Mouse (Mus musculus) neural tube, embryonic 15.5 days (tissue): ENCODE measurements around the gene Clpb. TPM values are rescaled to one million over a fixed set of nuclear protein-coding genes. Genes with fewer than 3 reads are reported as not detected.
"Not testable (repeated sequence)": the region's sequence is repeated elsewhere in the genome, so short reads cannot be mapped to it uniquely, and the experiment has no call there.

Source experiments
- ATAC-seq: fragments of 200-750 bp; cut with Nextera tagmentation; 2 replicates; pipeline ENCODE4 v1.8.0; 2017; ENCODE audit warnings: mild to moderate bottlenecking, moderate TSS enrichment, moderate library complexity; ENCODE audit not compliant: low FRiP score
- H3K27ac ChIP-seq: fragments of 300-500 bp; sonication (generic); replicated peaks from 2 replicates; pipeline ENCODE4 v1.5.1; 2015; ENCODE audit warnings: mild to moderate bottlenecking, inconsistent platforms
- H3K27me3 ChIP-seq: fragments of 300-500 bp; sonication (generic); replicated peaks from 2 replicates; pipeline ENCODE4 v1.6.1; 2015; ENCODE audit warnings: inconsistent platforms
- H3K36me3 ChIP-seq: fragments of 300-500 bp; sonication (generic); 2 replicates; pipeline ENCODE4 v1.6.1; 2015; ENCODE audit warnings: inconsistent platforms
- H3K4me1 ChIP-seq: fragments of 300-500 bp; sonication (generic); 2 replicates; pipeline ENCODE4 v1.6.1; 2015; ENCODE audit warnings: inconsistent platforms
- H3K4me2 ChIP-seq: fragments of 300-500 bp; sonication (generic); 2 replicates; pipeline ENCODE4 v1.6.1; 2015; ENCODE audit warnings: inconsistent platforms, mild to moderate bottlenecking, moderate library complexity
- H3K4me3 ChIP-seq: fragments of 300-500 bp; sonication (generic); replicated peaks from 2 replicates; pipeline ENCODE4 v1.5.1; 2015; ENCODE audit warnings: mild to moderate bottlenecking, inconsistent platforms
- H3K9ac ChIP-seq: fragments of 300-500 bp; sonication (generic); replicated peaks from 2 replicates; pipeline ENCODE4 v1.6.1; 2015; ENCODE audit warnings: mild to moderate bottlenecking, inconsistent platforms
- H3K9me3 ChIP-seq: fragments of 300-500 bp; sonication (generic); replicated peaks from 2 replicates; pipeline ENCODE4 v1.6.1; 2016; ENCODE audit warnings: inconsistent platforms
- WGBS: fragments of 180-500 bp; shearing (Covaris S2); methylation state at CpG from one replicate; pipeline ENCODE4 v1.1.7; 2015; ENCODE audit warnings: mixed read lengths; 5-methylcytosine and 5-hydroxymethylcytosine counted together
- polyA plus RNA-seq: library from polyadenylated mRNA; unstranded; fragments of >200 nt; fragmentation: Nextera tagmentation; extraction: Ambion mirVana; gene quantifications from 2 replicates; pipeline ENCODE4 v1.2.1, GENCODE M21; 2015

Gene Clpb
- polyA plus RNA-seq: 39.8 and 42.8 TPM in 2 replicates

DNA sequence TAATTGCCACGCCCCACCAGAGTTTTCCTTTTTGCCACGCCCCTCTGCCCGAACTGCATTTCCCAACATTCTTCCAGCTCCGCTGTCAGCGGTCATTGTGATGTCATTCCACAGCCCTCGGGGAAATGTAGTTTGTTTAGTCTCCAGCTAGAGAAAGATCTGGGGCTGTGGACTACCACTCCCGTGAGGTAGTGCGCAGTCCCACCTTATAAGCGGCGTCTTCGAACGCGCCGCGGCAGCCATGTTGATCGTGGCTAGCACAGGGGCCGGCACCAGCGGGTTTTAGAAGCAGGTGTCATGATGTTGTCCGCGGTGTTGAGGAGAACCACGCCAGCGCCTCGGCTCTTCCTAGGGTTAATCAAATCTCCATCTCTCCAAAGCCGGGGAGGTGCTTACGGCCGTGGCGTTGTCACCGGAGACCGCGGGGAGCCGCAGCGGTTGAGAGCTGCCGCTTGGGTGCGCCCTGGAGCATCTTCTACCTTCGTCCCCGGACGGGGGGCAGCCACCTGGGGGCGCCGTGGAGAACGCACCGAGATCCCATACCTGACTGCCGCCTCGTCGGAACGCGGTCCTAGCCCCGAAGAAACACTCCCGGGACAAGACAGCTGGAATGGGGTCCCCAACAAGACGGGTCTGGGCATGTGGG lies at the start of gene Clpb:
Clpb (plus strand) TSS at position 120 of the 646 bp plus-strand sequence.
- H3K4me2 ChIP-seq: peak within 1 kb of the TSS; percentile 71
- H3K27ac ChIP-seq: peak within 1 kb of the TSS; percentile 75
- no peaks in the 10 kb centered on the region for H3K9me3 ChIP-seq
- WGBS: under 1% methylated on average over 49 of the region's 49 CpGs
- H3K4me3 ChIP-seq: peak within 1 kb of the TSS; percentile 67
- H3K27me3 ChIP-seq: no peaks in the 10 kb centered on the region
- peaks cover 42% of the 10 kb centered on the region for H3K4me1 ChIP-seq
- ATAC-seq: peak; percentile 98
- H3K9ac ChIP-seq: peak within 1 kb of the TSS; percentile 57
- no peaks in the 10 kb centered on the region for H3K36me3 ChIP-seq

- H3K27ac ChIP-seq: no peak overlapping the region
- no peaks in the 10 kb centered on the region for H3K27me3 ChIP-seq
- H3K4me2 ChIP-seq: no peak overlapping the region
- no peaks in the 10 kb centered on the region for H3K36me3 ChIP-seq
- H3K4me3 ChIP-seq: no peak overlapping the region
- H3K9me3 ChIP-seq: no peaks in the 10 kb centered on the region
- no peaks in the 10 kb centered on the region for H3K4me1 ChIP-seq
- no peak overlapping the region for H3K9ac ChIP-seq
- WGBS: 80% methylated on average over 7 of the region's 7 CpGs
- ATAC-seq: no peak
Measured at GRCm38 (mm10) chr7:101615406-101615805, 48.0 kb upstream of the Clpb start.

- Histone ChIP-seq H3K27me3 (no peaks in the 10 kb centered on the region), H3K9ac (no peak overlapping the region), H3K9me3 (no peaks in the 10 kb centered on the region), H3K27ac (no peak overlapping the region), H3K4me1 (no peaks in the 10 kb centered on the region), H3K4me3 (no peak overlapping the region), H3K36me3 (no peaks in the 10 kb centered on the region), H3K4me2 (no peak overlapping the region)
- no peak for ATAC-seq
- 87% methylated on average over 6 of the region's 6 CpGs for WGBS
Measured at GRCm38 (mm10) chr7:101616136-101616835, 47.1 kb upstream of the Clpb start.

GRCm38 (mm10) chr7:101617438-101618165 lies 45.8 kb upstream of the Clpb start:
- no peak overlapping the region for H3K4me2 ChIP-seq
- ATAC-seq: no peak
- H3K4me3 ChIP-seq: no peak overlapping the region
- no peak overlapping the region for H3K9ac ChIP-seq
- H3K9me3 ChIP-seq: no peaks in the 10 kb centered on the region
- no peaks in the 10 kb centered on the region for H3K27me3 ChIP-seq
- 71% methylated on average over 10 of the region's 10 CpGs for WGBS
- H3K27ac ChIP-seq: no peak overlapping the region
- no peaks in the 10 kb centered on the region for H3K4me1 ChIP-seq
- no peaks in the 10 kb centered on the region for H3K36me3 ChIP-seq

GRCm38 (mm10) chr7:101618273-101618672 lies 45.2 kb upstream of the Clpb start:
- Histone ChIP-seq H3K9me3 (no peaks in the 10 kb centered on the region), H3K4me2 (no peak overlapping the region), H3K27me3 (no peaks in the 10 kb centered on the region), H3K36me3 (no peaks in the 10 kb centered on the region), H3K9ac (no peak overlapping the region), H3K4me3 (no peak overlapping the region), H3K4me1 (peaks cover 4% of the 10 kb centered on the region; the same call in 1 of the 2 replicates), H3K27ac (no peak overlapping the region)
- ATAC-seq: no peak
- WGBS: 81% methylated on average over 7 of the region's 7 CpGs

GRCm38 (mm10) chr7:101620373-101620772 lies 43.1 kb upstream of the Clpb start:
- Histone ChIP-seq H3K4me1 (peaks cover 12% of the 10 kb centered on the region; the same call in 1 of the 2 replicates), H3K4me3 (no peak overlapping the region), H3K36me3 (no peaks in the 10 kb centered on the region), H3K9me3 (no peaks in the 10 kb centered on the region), H3K4me2 (no peak overlapping the region), H3K27me3 (no peaks in the 10 kb centered on the region), H3K9ac (no peak overlapping the region), H3K27ac (no peak overlapping the region)
- ATAC-seq: no peak
- 31% methylated on average over 4 of the region's 4 CpGs for WGBS

DNA sequence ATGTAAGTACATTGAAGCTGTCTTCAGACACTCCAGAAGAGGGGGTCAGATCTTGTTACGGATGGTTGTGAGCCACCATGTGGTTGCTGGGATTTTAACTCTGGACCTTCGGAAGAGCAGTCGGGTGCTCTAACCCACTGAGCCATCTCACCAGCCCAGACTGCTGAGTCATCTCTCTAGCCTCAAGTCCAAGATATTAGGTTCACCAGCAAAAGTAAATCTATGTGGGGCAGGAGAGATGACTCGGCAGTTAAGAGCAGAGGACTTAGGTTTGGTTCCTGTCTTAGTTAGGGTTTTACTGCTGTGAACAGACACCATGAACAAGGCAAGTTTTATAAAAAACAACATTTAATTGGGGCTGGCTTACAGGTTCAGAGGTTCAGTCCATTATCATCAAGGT lies 41.6 kb upstream of the Clpb start:
- H3K4me1 ChIP-seq: peaks cover 12% of the 10 kb centered on the region; the same call in 1 of the 2 replicates
- WGBS: 92% methylated on average over 4 of the region's 4 CpGs
- H3K27me3 ChIP-seq, H3K9ac ChIP-seq, H3K4me3 ChIP-seq, H3K4me2 ChIP-seq, H3K27ac ChIP-seq, H3K9me3 ChIP-seq, ATAC-seq, H3K36me3 ChIP-seq: not testable (repeated sequence)

DNA sequence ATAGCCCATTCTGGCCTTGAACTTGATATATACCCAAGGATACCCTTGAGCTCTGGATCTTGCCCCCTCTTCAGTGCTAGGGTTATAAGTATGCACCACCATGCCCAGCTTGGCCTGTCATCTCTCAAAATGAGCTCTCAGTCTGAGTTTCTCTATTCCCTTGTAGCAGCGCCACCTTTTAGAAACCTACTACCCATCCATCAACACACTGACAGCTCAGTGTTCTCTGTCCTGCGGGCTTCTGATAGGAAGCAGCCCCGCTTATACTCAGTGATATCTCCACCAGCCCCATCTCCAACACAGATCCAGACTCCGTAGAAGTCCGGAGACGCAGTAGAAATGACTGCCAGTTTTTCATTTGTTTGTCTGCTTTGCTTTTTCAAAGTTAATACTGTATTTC lies 39.1 kb upstream of the Clpb start:
- no peaks in the 10 kb centered on the region for H3K9me3 ChIP-seq
- ATAC-seq: no peak
- no peak overlapping the region for H3K9ac ChIP-seq
- H3K27me3 ChIP-seq: no peaks in the 10 kb centered on the region
- no peaks in the 10 kb centered on the region for H3K36me3 ChIP-seq
- peaks cover 12% of the 10 kb centered on the region; the same call in 1 of the 2 replicates for H3K4me1 ChIP-seq
- H3K4me3 ChIP-seq: no peak overlapping the region
- H3K4me2 ChIP-seq: no peak overlapping the region
- H3K27ac ChIP-seq: no peak overlapping the region
- WGBS: 74% methylated on average over 6 of the region's 6 CpGs

GRCm38 (mm10) chr7:101627166-101627565 lies 36.3 kb upstream of the Clpb start:
- H3K4me1 ChIP-seq: peaks cover 12% of the 10 kb centered on the region; the same call in 1 of the 2 replicates
- not testable (repeated sequence) for H3K27ac ChIP-seq, H3K9me3 ChIP-seq, H3K4me3 ChIP-seq, H3K27me3 ChIP-seq, ATAC-seq, H3K9ac ChIP-seq, H3K4me2 ChIP-seq, H3K36me3 ChIP-seq
- 61% methylated on average over 7 of the region's 7 CpGs for WGBS

DNA sequence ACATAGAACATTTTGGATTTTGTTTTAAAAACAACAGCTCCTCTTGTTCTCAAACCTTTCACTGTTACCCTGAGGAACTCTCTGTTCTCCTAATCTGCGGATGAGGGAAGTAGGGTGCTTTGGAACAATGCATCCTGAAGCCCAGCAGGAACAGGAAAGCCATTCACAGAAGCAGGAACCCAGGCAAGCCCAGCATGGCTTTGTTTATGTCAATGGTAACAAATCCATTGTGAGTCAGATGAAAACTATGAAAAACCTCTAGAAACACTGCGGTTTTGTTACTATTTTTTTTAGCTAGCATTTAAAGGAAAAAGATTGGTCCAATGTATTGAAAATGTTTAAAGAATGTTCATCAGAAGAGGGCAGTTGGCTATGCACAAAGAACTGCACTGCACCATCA lies 35.0 kb upstream of the Clpb start:
- 67% methylated on average over 2 of the region's 2 CpGs for WGBS
- ATAC-seq: no peak
- H3K9me3 ChIP-seq: no peaks in the 10 kb centered on the region
- no peak overlapping the region for H3K4me3 ChIP-seq
- no peak overlapping the region for H3K4me2 ChIP-seq
- no peak overlapping the region for H3K27ac ChIP-seq
- no peak overlapping the region for H3K9ac ChIP-seq
- no peaks in the 10 kb centered on the region for H3K27me3 ChIP-seq
- H3K36me3 ChIP-seq: no peaks in the 10 kb centered on the region
- H3K4me1 ChIP-seq: peaks cover 6% of the 10 kb centered on the region; the same call in 1 of the 2 replicates

- WGBS: 70% methylated on average over 8 of the region's 8 CpGs
- ATAC-seq: no peak
- Histone ChIP-seq H3K27me3 (no peaks in the 10 kb centered on the region), H3K9me3 (no peaks in the 10 kb centered on the region), H3K4me1 (no peaks in the 10 kb centered on the region), H3K36me3 (no peaks in the 10 kb centered on the region), H3K9ac (no peak overlapping the region), H3K4me3 (no peak overlapping the region), H3K4me2 (no peak overlapping the region), H3K27ac (no peak overlapping the region)
Measured at GRCm38 (mm10) chr7:101633629-101634177, 29.7 kb upstream of the Clpb start.
